Mouse (Mus musculus) frontal cortex, adult (tissue): ENCODE measurements around the gene Rev1.
"Not testable (repeated sequence)": the region's sequence is repeated elsewhere in the genome, so short reads cannot be mapped to it uniquely, and the experiment has no call there.

ENCODE experiments used
- ATAC-seq: cut with Nextera tagmentation; 2 replicates; pipeline ENCODE4 v1.9.2; 2017; ENCODE audit warnings: mild to moderate bottlenecking, moderate library complexity, mixed read lengths; ENCODE audit not compliant: low TSS enrichment

The Rev1 gene

GRCm38 (mm10) chr1:38067276-38067675 is 62.3 kb downstream of the Rev1 start:
- no peak for ATAC-seq

GRCm38 (mm10) chr1:38062156-38062555 is 67.4 kb downstream of the Rev1 start:
- ATAC-seq, result not testable (repeated sequence)

GRCm38 (mm10) chr1:38058417-38058816 is 71.2 kb downstream of the Rev1 start:
- no peak for ATAC-seq

GRCm38 (mm10) chr1:38055176-38055575 is 74.4 kb downstream of the Rev1 start:
- ATAC-seq, result no peak

- ATAC-seq, result no peak
These were observed 80.0 kb downstream of the Rev1 start for GRCm38 (mm10) chr1:38049562-38049961.

DNA sequence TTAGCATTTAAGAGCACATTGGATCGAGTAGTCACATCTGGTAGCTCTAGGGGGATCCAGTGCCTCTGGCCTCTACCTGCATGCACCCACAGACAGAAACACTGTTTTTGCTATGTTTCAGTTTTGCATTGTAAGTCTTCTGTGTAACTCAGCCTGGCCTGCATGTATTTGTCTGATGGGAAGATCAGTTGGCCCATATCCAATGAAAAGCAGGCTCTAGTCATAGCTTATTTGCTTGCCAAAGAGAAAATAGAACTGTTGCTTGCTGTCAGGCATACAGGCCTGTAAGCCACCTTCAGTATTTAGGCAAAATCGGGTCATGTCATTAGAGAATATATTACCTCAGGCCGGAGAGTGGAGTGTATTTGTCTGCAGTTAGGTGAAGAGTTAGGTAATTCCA is 81.5 kb downstream of the Rev1 start:
- 0 out of 2 replicates have a peak, but pooled peaks have one; percentile 15 for ATAC-seq

DNA sequence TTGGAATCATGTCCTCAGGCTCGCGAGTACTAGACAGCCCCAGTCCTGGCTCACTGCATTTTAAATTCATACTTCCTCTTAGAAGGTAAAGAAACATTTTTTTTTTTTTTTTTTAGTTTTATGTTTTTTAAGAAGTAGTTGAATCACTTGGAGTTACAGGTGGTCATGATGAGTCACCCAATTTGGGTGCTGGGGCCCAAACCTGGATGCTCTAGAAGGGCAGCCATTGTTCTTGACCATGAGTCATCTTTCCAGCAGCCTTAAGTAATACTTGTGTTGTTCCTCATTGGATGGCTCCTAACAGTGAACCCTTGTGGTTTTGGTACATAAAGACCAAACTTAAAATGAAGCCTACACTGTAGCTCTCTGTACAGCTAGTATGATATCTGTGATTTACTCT is 90.7 kb downstream of the Rev1 start:
- ATAC-seq, result no peak

GRCm38 (mm10) chr1:38037375-38037774 is 92.2 kb downstream of the Rev1 start:
- no peak for ATAC-seq

DNA sequence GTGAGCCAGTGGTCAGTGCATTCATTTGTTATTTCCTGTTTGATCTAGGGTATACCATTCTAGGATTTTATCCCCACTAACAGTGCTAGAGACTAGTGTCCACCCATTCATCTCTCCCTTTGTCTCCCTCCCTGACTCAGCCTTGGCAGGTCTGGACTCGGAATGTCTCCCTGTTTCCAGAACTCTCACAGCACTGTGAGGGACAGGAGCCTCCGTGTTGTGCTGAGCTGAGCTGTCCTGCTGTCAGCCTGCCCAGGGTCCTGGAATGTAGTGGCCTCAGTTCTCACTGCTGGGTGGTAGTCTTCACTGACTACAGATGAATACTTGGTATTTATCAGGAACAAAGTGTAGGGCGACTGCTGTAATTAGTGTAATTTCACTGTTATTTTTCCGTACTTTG is 94.1 kb downstream of the Rev1 start:
- no peak for ATAC-seq

DNA sequence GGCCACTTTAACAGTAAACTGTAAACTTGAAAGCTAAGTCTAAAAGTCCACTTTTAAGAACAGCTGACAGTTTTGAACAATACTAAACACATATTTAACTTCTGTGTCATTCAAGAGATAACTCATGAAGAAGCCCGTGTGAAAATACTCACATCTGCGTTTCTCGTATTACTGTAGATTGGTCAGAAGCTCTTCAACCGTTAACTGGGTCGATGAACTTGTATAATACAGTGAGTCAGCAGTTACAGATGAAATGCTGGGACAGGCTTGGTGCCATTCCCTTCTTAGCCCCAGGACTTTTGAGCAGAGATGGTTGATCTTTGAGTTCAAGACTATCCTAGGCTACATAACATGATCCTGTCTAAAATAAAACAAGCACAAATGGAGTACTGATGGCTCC is 98.2 kb downstream of the Rev1 start:
- ATAC-seq, result no peak

GRCm38 (mm10) chr1:38027301-38027700 is 102.3 kb downstream of the Rev1 start:
- no peak for ATAC-seq

GRCm38 (mm10) chr1:38014551-38015203 is 114.9 kb downstream of the Rev1 start:
- ATAC-seq, result no peak

- ATAC-seq, result no peak
These were observed 117.1 kb downstream of the Rev1 start for GRCm38 (mm10) chr1:38012509-38012908.

GRCm38 (mm10) chr1:38012104-38012503 is 117.5 kb downstream of the Rev1 start:
- ATAC-seq, result no peak

DNA sequence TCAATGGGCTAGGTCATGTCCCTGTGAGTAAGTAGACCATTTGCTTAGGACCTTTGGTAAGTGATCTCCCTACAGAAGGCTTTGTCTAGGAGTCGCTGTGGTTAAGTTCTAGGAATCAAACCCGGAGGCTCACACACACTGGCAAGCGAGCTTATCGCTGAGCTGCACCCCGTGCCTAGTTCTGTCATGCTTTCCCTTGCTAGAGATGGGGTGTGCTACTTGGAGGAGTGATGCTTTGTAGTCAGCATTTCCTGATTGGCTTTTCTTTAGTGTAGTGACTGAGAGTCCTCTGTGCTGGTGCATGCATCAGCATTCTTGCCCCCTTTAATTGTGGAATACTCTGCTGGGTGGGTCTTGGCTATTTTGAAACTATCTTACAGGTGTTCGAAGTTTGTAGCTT is 118.0 kb downstream of the Rev1 start:
- ATAC-seq, result no peak

GRCm38 (mm10) chr1:38006741-38007140 is 122.9 kb downstream of the Rev1 start:
- ATAC-seq, result no peak

GRCm38 (mm10) chr1:38003046-38003445 is 126.6 kb downstream of the Rev1 start:
- no peak for ATAC-seq
